Mouse (Mus musculus): ENCODE results near the gene Layn. TPM values are rescaled to one million over a fixed set of nuclear protein-coding genes. Genes with fewer than 3 reads are reported as not detected.

The Layn gene
- polyA plus RNA-seq, 1 experiment from 2014 or later = 5.4 TPM

DNA sequence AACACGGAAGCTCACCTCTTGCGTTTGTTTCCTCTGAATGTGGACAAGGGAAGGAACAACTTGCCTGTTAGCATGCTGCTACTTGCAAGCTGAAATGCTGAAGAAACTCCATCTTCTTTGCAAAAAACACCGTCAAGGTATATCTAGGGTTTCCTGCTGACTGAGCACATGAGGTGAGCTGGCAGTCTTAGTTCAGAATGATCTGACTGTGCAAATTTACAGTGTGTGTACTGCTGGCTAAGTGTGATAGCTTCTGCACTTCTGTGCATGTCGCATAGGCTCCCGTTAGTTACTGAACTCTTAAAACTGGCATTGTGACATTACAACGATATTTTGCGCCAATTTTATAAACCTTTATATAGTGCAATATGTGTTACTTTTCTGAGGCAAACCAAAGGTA, 57.2 kb downstream of the Layn start:
- Histone ChIP-seq H3K4me1 (ENCODE audit: insufficient read depth) (no peaks in the 10 kb centered on the region), H3K9me3 (ENCODE audit: low read depth, low read length) (no peaks in the 10 kb centered on the region), H3K36me3 (ENCODE audit: insufficient read depth) (no peaks in the 10 kb centered on the region), H3K4me3 (ENCODE audit: low read depth, low read length) (no peak overlapping the region), H3K27ac (ENCODE audit: low read depth) (no peak overlapping the region), H3K4me2 (no peak overlapping the region), H3K27me3 (ENCODE audit: insufficient read depth, low read length) (no peaks in the 10 kb centered on the region), H3K9ac (no peak overlapping the region)
- ATAC-seq (ENCODE audit: insufficient read depth) = no peak
- TF ChIP-seq CTCF (IDR thresholded peaks at IDR 0.05; ENCODE audit: low read depth) = no peak
- DNase-seq = no peak
- 68% methylated on average over 7 of the region's 7 CpGs for WGBS

- Histone ChIP-seq H3K9me3 (ENCODE audit: low read depth, low read length) (no peaks in the 10 kb centered on the region), H3K4me1 (ENCODE audit: insufficient read depth) (no peaks in the 10 kb centered on the region), H3K4me2 (no peak overlapping the region), H3K9ac (no peak overlapping the region), H3K27ac (ENCODE audit: low read depth) (no peak overlapping the region), H3K36me3 (ENCODE audit: insufficient read depth) (no peaks in the 10 kb centered on the region), H3K27me3 (ENCODE audit: insufficient read depth, low read length) (no peaks in the 10 kb centered on the region), H3K4me3 (ENCODE audit: low read depth, low read length) (no peak overlapping the region)
- WGBS = 27% methylated on average over 4 of the region's 4 CpGs
- TF ChIP-seq CTCF (IDR thresholded peaks at IDR 0.05; ENCODE audit: low read depth) = no peak
- no peak for ATAC-seq (ENCODE audit: insufficient read depth)
- DNase-seq = no peak
These were observed 61.2 kb downstream of the Layn start for GRCm38 (mm10) chr9:51015732-51016131.

- WGBS = 82% methylated on average over 1 of the region's 1 CpGs
- Histone ChIP-seq H3K4me1 (ENCODE audit: insufficient read depth) (no peaks in the 10 kb centered on the region), H3K9me3 (ENCODE audit: low read depth, low read length) (no peaks in the 10 kb centered on the region), H3K9ac (no peak overlapping the region), H3K36me3 (ENCODE audit: insufficient read depth) (no peaks in the 10 kb centered on the region), H3K4me3 (ENCODE audit: low read depth, low read length) (no peak overlapping the region), H3K4me2 (no peak overlapping the region), H3K27ac (ENCODE audit: low read depth) (no peak overlapping the region), H3K27me3 (ENCODE audit: insufficient read depth, low read length) (no peaks in the 10 kb centered on the region)
- DNase-seq (no peak), ATAC-seq (ENCODE audit: insufficient read depth) (no peak)
- TF ChIP-seq CTCF (IDR thresholded peaks at IDR 0.05; ENCODE audit: low read depth) = no peak
These were observed 63.2 kb downstream of the Layn start for GRCm38 (mm10) chr9:51013644-51014043.

- no peak for DNase-seq
- no peak for TF ChIP-seq CTCF (IDR thresholded peaks at IDR 0.05; ENCODE audit: low read depth)
- peak overlapping the region; percentile 38 for H3K9ac ChIP-seq
- peak overlapping the region; percentile 89 for H3K4me3 ChIP-seq (ENCODE audit: low read depth, low read length)
- peak overlapping the region; percentile 73 for H3K4me2 ChIP-seq
- no peaks in the 10 kb centered on the region for H3K9me3 ChIP-seq (ENCODE audit: low read depth, low read length)
- no peaks in the 10 kb centered on the region for H3K27me3 ChIP-seq (ENCODE audit: insufficient read depth, low read length)
- ATAC-seq (ENCODE audit: insufficient read depth) = no peak
- H3K4me1 ChIP-seq (ENCODE audit: insufficient read depth) = 0 out of 2 replicates have a peak, but pooled peaks cover 4% of the 10 kb centered on the region
- no peaks in the 10 kb centered on the region for H3K36me3 ChIP-seq (ENCODE audit: insufficient read depth)
- H3K27ac ChIP-seq (ENCODE audit: low read depth) = no peak overlapping the region
- under 1% methylated on average over 6 of the region's 6 CpGs for WGBS
These were observed 67.3 kb downstream of the Layn start for GRCm38 (mm10) chr9:51009656-51009950.

DNA sequence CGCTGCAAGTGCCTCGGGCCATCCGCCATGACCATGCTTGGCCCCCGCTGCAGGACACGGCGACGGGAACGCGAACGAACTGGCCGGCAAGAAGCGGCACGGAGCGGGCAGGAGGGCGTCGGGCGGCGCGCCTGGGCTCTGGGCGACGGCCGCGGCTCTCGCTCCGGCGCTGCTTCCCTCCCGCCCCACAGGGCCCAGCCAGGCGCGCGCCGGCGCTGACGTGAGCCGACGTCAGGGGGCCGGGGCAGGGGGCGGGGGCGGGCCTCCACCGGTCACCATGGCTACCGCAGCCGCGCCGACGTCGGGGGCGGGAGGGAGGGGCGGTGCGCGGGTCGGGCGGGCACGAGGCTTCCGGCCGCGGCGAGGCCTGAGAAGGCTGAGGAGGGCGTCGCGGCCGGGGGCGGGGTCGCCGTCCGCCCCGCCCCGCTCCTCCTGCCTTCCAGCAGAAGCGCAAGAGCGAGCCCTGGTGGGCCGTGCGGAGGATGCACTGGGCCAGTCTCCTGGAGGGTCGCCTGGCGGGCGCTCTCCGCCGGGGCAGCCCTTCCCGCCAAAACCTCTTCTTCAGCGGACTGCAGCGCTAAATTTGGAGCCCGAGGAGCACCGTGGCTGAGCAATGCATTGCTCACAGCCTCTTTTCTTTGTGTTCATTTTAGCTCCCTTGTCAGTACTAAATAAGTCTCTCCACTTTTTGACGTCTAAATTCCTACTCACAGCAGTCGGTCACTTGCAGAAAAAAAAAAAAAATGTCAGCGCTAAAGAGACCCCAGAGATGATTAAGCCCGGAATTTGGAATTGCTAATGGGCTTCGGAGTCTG, 67.8 kb downstream of the Layn start, which contains the start of gene Sik2:
Sik2 (minus strand) TSS at position 233 of the 815 bp plus-strand sequence.
- peak within 1 kb of the TSS; percentile 88 for H3K4me2 ChIP-seq
- peak within 1 kb of the TSS; percentile 90 for H3K27ac ChIP-seq (ENCODE audit: low read depth)
- H3K36me3 ChIP-seq (ENCODE audit: insufficient read depth) = no peaks in the 10 kb centered on the region
- no peaks in the 10 kb centered on the region for H3K9me3 ChIP-seq (ENCODE audit: low read depth, low read length)
- peak within 1 kb of the TSS; percentile 89 for H3K4me3 ChIP-seq (ENCODE audit: low read depth, low read length)
- 0 out of 2 replicates have a peak, but pooled peaks cover 4% of the 10 kb centered on the region for H3K4me1 ChIP-seq (ENCODE audit: insufficient read depth)
- H3K9ac ChIP-seq = peak within 1 kb of the TSS; percentile 84
- H3K27me3 ChIP-seq (ENCODE audit: insufficient read depth, low read length) = no peaks in the 10 kb centered on the region
- DNase-seq (peak; percentile 98), ATAC-seq (ENCODE audit: insufficient read depth) (peak; percentile 98)
- TF ChIP-seq CTCF (IDR thresholded peaks at IDR 0.05; ENCODE audit: low read depth) = peak; percentile 87
- under 1% methylated on average over 70 of the region's 85 CpGs for WGBS

DNA sequence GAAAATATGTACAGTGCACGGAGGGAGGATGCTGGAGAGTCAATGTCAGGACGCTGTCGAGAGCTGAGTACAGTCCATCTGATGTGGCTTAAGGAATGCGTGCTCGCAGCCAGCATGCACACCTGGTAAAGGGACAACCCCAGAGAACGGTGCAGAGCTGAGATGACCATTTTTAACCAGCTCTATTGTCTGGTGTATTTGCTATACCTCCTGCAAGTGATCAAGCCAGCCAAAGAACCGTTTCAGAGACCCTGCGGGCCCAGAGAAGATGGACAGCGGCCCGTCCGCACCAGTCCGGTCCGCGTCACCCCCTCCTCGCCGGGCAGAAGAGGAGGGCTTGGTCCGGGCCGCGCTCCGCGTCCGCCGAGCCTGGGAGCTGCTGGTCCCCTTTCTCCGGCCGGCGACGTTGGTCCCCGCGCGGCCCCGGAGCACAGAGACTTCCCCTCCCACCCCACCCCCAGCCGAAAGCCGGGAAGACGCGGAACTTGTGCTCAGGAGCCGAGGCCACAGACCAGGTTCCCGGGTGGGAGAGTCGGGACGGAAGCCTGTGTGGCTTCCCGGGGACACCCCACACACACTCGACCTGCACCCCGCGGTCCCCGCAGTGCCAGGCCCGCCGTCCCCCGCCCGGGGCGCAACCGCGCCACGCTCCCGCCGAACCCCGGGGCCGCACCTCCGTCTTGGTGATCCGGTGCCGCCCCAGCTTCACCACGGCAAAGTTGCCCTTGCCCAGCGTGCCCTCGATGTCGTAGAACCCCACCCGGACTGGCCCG, 68.6 kb downstream of the Layn start:
- DNase-seq = peak; percentile 57

DNA sequence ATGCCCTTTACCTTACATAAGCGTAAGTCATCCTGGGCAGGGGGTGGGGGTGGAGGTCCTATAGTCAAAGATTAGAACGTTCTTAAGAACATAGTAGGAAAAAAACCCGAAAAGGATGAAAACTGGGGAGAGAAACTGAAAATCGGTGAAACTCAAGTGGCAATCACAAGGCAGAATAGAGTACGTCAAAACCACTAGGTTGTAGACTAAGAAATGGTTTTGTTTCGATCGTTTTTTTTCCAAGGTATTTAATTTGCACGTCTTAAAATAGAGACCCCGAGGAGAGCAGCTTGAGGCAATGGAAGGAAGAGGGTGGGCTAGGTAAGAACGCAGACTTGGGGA, 69.2 kb downstream of the Layn start:
- no peaks in the 10 kb centered on the region for H3K27me3 ChIP-seq (ENCODE audit: insufficient read depth, low read length)
- peak overlapping the region; percentile 88 for H3K4me2 ChIP-seq
- 10% methylated on average over 10 of the region's 10 CpGs for WGBS
- no peaks in the 10 kb centered on the region for H3K36me3 ChIP-seq (ENCODE audit: insufficient read depth)
- ATAC-seq (ENCODE audit: insufficient read depth) (no peak), DNase-seq (no peak)
- peak overlapping the region; percentile 84 for H3K9ac ChIP-seq
- H3K27ac ChIP-seq (ENCODE audit: low read depth) = no peak overlapping the region
- no peaks in the 10 kb centered on the region for H3K9me3 ChIP-seq (ENCODE audit: low read depth, low read length)
- TF ChIP-seq CTCF (IDR thresholded peaks at IDR 0.05; ENCODE audit: low read depth) = no peak
- 0 out of 2 replicates have a peak, but pooled peaks cover 4% of the 10 kb centered on the region for H3K4me1 ChIP-seq (ENCODE audit: insufficient read depth)
- peak overlapping the region; percentile 89 for H3K4me3 ChIP-seq (ENCODE audit: low read depth, low read length)

More for the DNA sequence above, 68.6 kb downstream of the Layn start:
- under 1% methylated on average over 56 of the region's 65 CpGs for WGBS
- ATAC-seq (ENCODE audit: insufficient read depth) = peak; percentile 59
- Histone ChIP-seq H3K27me3 (ENCODE audit: insufficient read depth, low read length) (no peaks in the 10 kb centered on the region), H3K27ac (ENCODE audit: low read depth) (peak overlapping the region; percentile 90), H3K4me2 (peak overlapping the region; percentile 88), H3K36me3 (ENCODE audit: insufficient read depth) (no peaks in the 10 kb centered on the region), H3K9me3 (ENCODE audit: low read depth, low read length) (no peaks in the 10 kb centered on the region), H3K4me1 (ENCODE audit: insufficient read depth) (0 out of 2 replicates have a peak, but pooled peaks cover 4% of the 10 kb centered on the region), H3K4me3 (ENCODE audit: low read depth, low read length) (peak overlapping the region; percentile 89), H3K9ac (peak overlapping the region; percentile 84)
- no peak for TF ChIP-seq CTCF (IDR thresholded peaks at IDR 0.05; ENCODE audit: low read depth)
